In the genomic region with DNA sequence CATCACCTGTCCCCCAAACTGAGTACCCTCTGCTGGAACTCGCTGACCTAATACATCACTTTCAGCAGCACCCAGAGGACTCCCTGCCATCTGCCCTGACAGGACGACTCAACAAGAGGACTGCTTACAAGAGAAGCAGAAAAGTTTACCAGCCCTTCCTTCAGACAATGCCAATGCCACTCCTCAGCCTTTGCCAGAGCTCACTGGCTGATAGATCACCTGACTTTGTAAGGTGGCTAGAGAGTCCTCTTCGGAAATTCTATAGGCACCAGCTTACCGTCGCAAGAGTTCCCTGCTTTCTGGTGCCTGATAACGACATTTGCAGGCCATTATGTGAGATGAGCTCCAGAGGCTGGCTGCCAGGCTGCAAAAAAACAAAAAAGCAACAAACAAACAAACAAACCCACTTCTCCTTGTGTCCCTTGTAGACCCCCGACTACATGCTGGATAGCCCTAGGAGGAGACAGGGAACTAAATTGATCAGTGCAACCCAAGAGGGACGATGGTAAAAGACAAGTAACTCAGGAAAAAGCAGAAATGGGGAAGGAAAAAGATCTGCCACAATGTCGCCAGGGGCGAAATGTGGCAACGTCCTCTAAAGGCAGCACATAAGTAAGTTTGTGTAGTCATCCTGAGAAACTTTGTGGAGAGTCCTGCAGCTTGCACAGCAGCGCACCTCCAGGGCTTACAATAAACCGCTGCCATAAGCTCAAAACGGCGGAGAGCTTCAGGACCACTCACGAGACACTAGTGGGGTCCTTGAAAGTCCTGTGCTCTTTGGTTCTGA, we compare ENCODE assay signal across 9 mouse cellular contexts. TPM values are rescaled to one million over a fixed set of nuclear protein-coding genes. Genes with fewer than 3 reads are reported as not detected.
A peak's percentile ranks its signal among the peaks of the same experiment; 100 is the strongest.
DNase-seq lines count a peak whose midpoint lies in the region; ATAC-seq and TF ChIP-seq lines count a peak whose summit lies in the region.
"Had no signal": no experiment of that assay in that cellular context is flagged by ENCODE, and none has a peak within 500 bp of the region (broad histone marks: within the 10 kb centered on the region; RNA-seq: fewer than 3 reads in every experiment).

No protein-coding gene starts in this region.

- peak overlapping the region; percentile 93 for H3K9ac ChIP-seq in heart, embryonic 13.5 days
- peak overlapping the region; percentile 75; the same call in 1 of the 2 replicates for H3K9ac ChIP-seq in hindbrain, embryonic 11.5 days (ENCODE audit: low read depth, low read length)

- H3K36me3 ChIP-seq in heart, embryonic 13.5 days = peaks cover 43% of the 10 kb centered on the region
- peaks cover 49% of the 10 kb centered on the region for H3K36me3 ChIP-seq in G1E (replicated peaks)
- H3K36me3 ChIP-seq in hindbrain, embryonic 11.5 days (ENCODE audit: control insufficient read depth, insufficient read depth, low read length) = 0 out of 2 replicates have a peak, but pooled peaks cover 2% of the 10 kb centered on the region
- peaks cover 38% of the 10 kb centered on the region for H3K36me3 ChIP-seq in midbrain, embryonic 10.5 days

- H3K4me3 ChIP-seq in heart, embryonic 13.5 days = peak overlapping the region; percentile 94
- peak overlapping the region; percentile 80 for H3K4me3 ChIP-seq in G1E (ENCODE audit: low read depth, low read length)
- peak overlapping the region; percentile 83 for H3K4me3 ChIP-seq in hindbrain, embryonic 11.5 days (ENCODE audit: low read depth, low read length)
- H3K4me3 ChIP-seq in midbrain, embryonic 10.5 days = peak overlapping the region; percentile 98

- ATAC-seq in heart, embryonic 13.5 days (ENCODE audit: extremely low read depth, insufficient number of reproducible peaks, low FRiP score, low TSS enrichment) = no peak
- 0 out of 2 replicates have a peak, but pooled peaks have one; percentile 45 for ATAC-seq in G1E (ENCODE audit: extremely low read depth, insufficient number of reproducible peaks, low FRiP score, poor library complexity, severe bottlenecking)
- peak; percentile 8; the same call in 1 of the 2 replicates for ATAC-seq in hindbrain, embryonic 11.5 days (ENCODE audit: low FRiP score)

- TF ChIP-seq CTCF in G1E (IDR thresholded peaks at IDR 0.05; ENCODE audit: low read depth, low read length) = no peak

- H3K4me1 ChIP-seq in heart, embryonic 13.5 days = peaks cover 16% of the 10 kb centered on the region
- peaks cover 18% of the 10 kb centered on the region for H3K4me1 ChIP-seq in G1E (ENCODE audit: insufficient read depth, low read depth, low read length)
- no peaks in the 10 kb centered on the region; the same call in 1 of the 2 replicates for H3K4me1 ChIP-seq in hindbrain, embryonic 11.5 days (replicated peaks; ENCODE audit: control insufficient read depth, insufficient read depth, low read length)
- H3K4me1 ChIP-seq in midbrain, embryonic 10.5 days = peaks cover 18% of the 10 kb centered on the region

- intact Hi-C loops in left cerebral cortex, postnatal 36 days (cut with DNase I) = no loop called here

- H3K4me2 ChIP-seq in heart, embryonic 13.5 days = peak overlapping the region; percentile 79
- H3K4me2 ChIP-seq in hindbrain, embryonic 11.5 days (replicated peaks; ENCODE audit: low read depth, low read length) = peak overlapping the region; percentile 84

- H3K27ac ChIP-seq in heart, embryonic 13.5 days (replicated peaks) = peak overlapping the region; percentile 83
- H3K27ac ChIP-seq in hindbrain, embryonic 11.5 days (ENCODE audit: low read depth, low read length) = no peak overlapping the region
- peak overlapping the region; percentile 85 for H3K27ac ChIP-seq in midbrain, embryonic 10.5 days (replicated peaks)

- no peaks in the 10 kb centered on the region for H3K9me3 ChIP-seq in heart, embryonic 13.5 days
- no peaks in the 10 kb centered on the region for H3K9me3 ChIP-seq in G1E (replicated peaks)
- no peaks in the 10 kb centered on the region for H3K9me3 ChIP-seq in hindbrain, embryonic 11.5 days (ENCODE audit: control insufficient read depth, low read length)
- no peaks in the 10 kb centered on the region for H3K9me3 ChIP-seq in midbrain, embryonic 10.5 days (replicated peaks)

- WGBS in heart, embryonic 13.5 days = 30% methylated on average over 16 of the region's 16 CpGs
- WGBS in hindbrain, embryonic 11.5 days = 35% methylated on average over 16 of the region's 16 CpGs
- WGBS in midbrain, embryonic 10.5 days = 38% methylated on average over 16 of the region's 16 CpGs

- H3K27me3 ChIP-seq in heart, embryonic 13.5 days (replicated peaks) = no peaks in the 10 kb centered on the region
- no peaks in the 10 kb centered on the region for H3K27me3 ChIP-seq in G1E (ENCODE audit: insufficient read depth, low read length)
- no peaks in the 10 kb centered on the region for H3K27me3 ChIP-seq in hindbrain, embryonic 11.5 days (ENCODE audit: control insufficient read depth, insufficient read depth, low read length)
- no peaks in the 10 kb centered on the region for H3K27me3 ChIP-seq in midbrain, embryonic 10.5 days (ENCODE audit: low read depth, poor library complexity, severe bottlenecking)
- H3K27me3 ChIP-seq: Patski had no signal

- no peak for DNase-seq in heart, adult 9 months (ENCODE audit: low spot score in 2 of 2)
- peak; percentile 43 for DNase-seq in G1E (ENCODE audit: low spot score)
- no peak for DNase-seq in hindbrain, embryonic 11.5 days (ENCODE audit: low spot score)
- no peak for DNase-seq in midbrain, embryonic 10.5 days (ENCODE audit: low spot score)
- no peak for DNase-seq in left cerebral cortex, postnatal 36 days (ENCODE audit: low spot score in 2 of 2)
- DNase-seq in urinary bladder, postnatal 25 days (ENCODE audit: low spot score) = no peak
- DNase-seq in spleen, adult 12 weeks (ENCODE audit: low spot score) = no peak

RNA-seq across cellular contexts. Expression of a gene that starts 0.9 kb away (rescaled TPM):
- polyA plus RNA-seq in heart, embryonic 13.5 days (2015; fragmentation: Nextera tagmentation; extraction: Ambion mirVana) = 105 and 117 TPM in 2 replicates
- total RNA-seq in G1E (2014; fragmentation: Nextera tagmentation) (15.1 and 23.4 TPM in 2 replicates), G1E (2017) (38.7 and 40.8 TPM in 2 replicates)
- polyA plus RNA-seq in G1E (2012) = 29.5 and 34.8 TPM in 2 replicates
- polyA plus RNA-seq in hindbrain, embryonic 11.5 days (2014; fragmentation: Nextera tagmentation; extraction: Ambion mirVana) = 87.4 and 96.7 TPM in 2 replicates
- polyA plus RNA-seq in midbrain, embryonic 10.5 days (2016; fragmentation: Nextera tagmentation; extraction: Ambion mirVana) = 116 and 131 TPM in 2 replicates
- total RNA-seq in left cerebral cortex, postnatal 36 days (2021) = 10 to 100 TPM; 33.5 to 39.2 TPM

RNA-seq across cellular contexts. Expression of a gene that starts 6.7 kb away (rescaled TPM):
- 22.6 and 23.1 TPM in 2 replicates for polyA plus RNA-seq in heart, embryonic 13.5 days (2015; fragmentation: Nextera tagmentation; extraction: Ambion mirVana)
- 7.1 and 10.7 TPM in 2 replicates for total RNA-seq in G1E (2014; fragmentation: Nextera tagmentation)
- 6.1 and 9.0 TPM in 2 replicates for total RNA-seq in G1E (2017)
- 32.0 and 37.3 TPM in 2 replicates for polyA plus RNA-seq in G1E (2012)
- 33.4 and 40.9 TPM in 2 replicates for polyA plus RNA-seq in hindbrain, embryonic 11.5 days (2014; fragmentation: Nextera tagmentation; extraction: Ambion mirVana)
- 46.8 and 52.2 TPM in 2 replicates for polyA plus RNA-seq in midbrain, embryonic 10.5 days (2016; fragmentation: Nextera tagmentation; extraction: Ambion mirVana)
- 10 to 100 TPM; 19.2 to 20.2 TPM for total RNA-seq in left cerebral cortex, postnatal 36 days (2021)

RNA-seq across cellular contexts. Expression of a gene that starts 9.4 kb away (rescaled TPM):
- 114 and 123 TPM in 2 replicates for polyA plus RNA-seq in heart, embryonic 13.5 days (2015; fragmentation: Nextera tagmentation; extraction: Ambion mirVana)
- total RNA-seq in G1E (2014; fragmentation: Nextera tagmentation) = 16.8 and 19.1 TPM in 2 replicates
- total RNA-seq in G1E (2017) = 37.5 and 38.2 TPM in 2 replicates
- polyA plus RNA-seq in G1E (2012) = 35.2 and 40.2 TPM in 2 replicates
- 105 and 107 TPM in 2 replicates for polyA plus RNA-seq in hindbrain, embryonic 11.5 days (2014; fragmentation: Nextera tagmentation; extraction: Ambion mirVana)
- 98.5 and 115 TPM in 2 replicates for polyA plus RNA-seq in midbrain, embryonic 10.5 days (2016; fragmentation: Nextera tagmentation; extraction: Ambion mirVana)
- 100 to 1,000 TPM; 128 to 152 TPM for total RNA-seq in left cerebral cortex, postnatal 36 days (2021)

RNA-seq across cellular contexts. Expression of a gene that starts 18.4 kb away (rescaled TPM):
- polyA plus RNA-seq in heart, embryonic 13.5 days (2015; fragmentation: Nextera tagmentation; extraction: Ambion mirVana) = 0.06 and 0.28 TPM in 2 replicates
- total RNA-seq in G1E (2014; fragmentation: Nextera tagmentation) (not detected in 2 replicates), G1E (2017) (not detected in 2 replicates)
- not detected in 2 replicates for polyA plus RNA-seq in G1E (2012)
- polyA plus RNA-seq in hindbrain, embryonic 11.5 days (2014; fragmentation: Nextera tagmentation; extraction: Ambion mirVana) = not detected in 2 replicates
- polyA plus RNA-seq in midbrain, embryonic 10.5 days (2016; fragmentation: Nextera tagmentation; extraction: Ambion mirVana) = not detected in 2 replicates
- total RNA-seq in left cerebral cortex, postnatal 36 days (2021) = 10 to 100 TPM; 10.1 to 17.5 TPM

RNA-seq across cellular contexts. Expression of a gene that starts 26.7 kb away (rescaled TPM):
- 582 and 610 TPM in 2 replicates for polyA plus RNA-seq in heart, embryonic 13.5 days (2015; fragmentation: Nextera tagmentation; extraction: Ambion mirVana)
- total RNA-seq in G1E (2014; fragmentation: Nextera tagmentation) (216 and 232 TPM in 2 replicates), G1E (2017) (308 and 319 TPM in 2 replicates)
- polyA plus RNA-seq in G1E (2012) = 159 and 175 TPM in 2 replicates
- 610 and 623 TPM in 2 replicates for polyA plus RNA-seq in hindbrain, embryonic 11.5 days (2014; fragmentation: Nextera tagmentation; extraction: Ambion mirVana)
- 633 and 659 TPM in 2 replicates for polyA plus RNA-seq in midbrain, embryonic 10.5 days (2016; fragmentation: Nextera tagmentation; extraction: Ambion mirVana)
- total RNA-seq in left cerebral cortex, postnatal 36 days (2021) = 100 to 1,000 TPM; 415 to 451 TPM
